Mouse (Mus musculus): ENCODE results near the gene Gm21969. TPM values are rescaled to one million over a fixed set of nuclear protein-coding genes. Genes with fewer than 3 reads are reported as not detected.

Gm21969 gene
- polyA plus RNA-seq, 1 experiment from 2014 or later: not detected

GRCm38 (mm10) chr4:139698602-139699001, 95.6 kb downstream of the Gm21969 start:
- H3K36me3 ChIP-seq (ENCODE audit: control insufficient read depth, insufficient read depth, low read length): no peaks in the 10 kb centered on the region
- H3K9ac ChIP-seq (ENCODE audit: low read length): no peak overlapping the region
- H3K27me3 ChIP-seq (replicated peaks; ENCODE audit: control insufficient read depth, insufficient read depth, low read length): 0 out of 2 replicates have a peak, but pooled peaks cover 3% of the 10 kb centered on the region
- no peak overlapping the region for H3K27ac ChIP-seq (ENCODE audit: low read depth)
- H3K4me1 ChIP-seq (replicated peaks; ENCODE audit: control insufficient read depth, insufficient read depth, low read length): no peaks in the 10 kb centered on the region; the same call in 1 of the 2 replicates
- WGBS: 43% methylated on average over 8 of the region's 8 CpGs
- no peak overlapping the region for H3K4me3 ChIP-seq (ENCODE audit: low read depth, low read length)
- ATAC-seq (replicated peaks; ENCODE audit: low FRiP score, low TSS enrichment, low read depth) (no peak), DNase-seq (ENCODE audit: low spot score) (no peak)
- H3K9me3 ChIP-seq (ENCODE audit: control insufficient read depth, low read length): no peaks in the 10 kb centered on the region
- no peak overlapping the region for H3K4me2 ChIP-seq (ENCODE audit: low read length)

GRCm38 (mm10) chr4:139702914-139703313, 99.9 kb downstream of the Gm21969 start:
- H3K36me3 ChIP-seq (ENCODE audit: control insufficient read depth, insufficient read depth, low read length): no peaks in the 10 kb centered on the region
- H3K9me3 ChIP-seq (ENCODE audit: control insufficient read depth, low read length): no peaks in the 10 kb centered on the region
- WGBS: 51% methylated on average over 4 of the region's 4 CpGs
- H3K4me2 ChIP-seq (ENCODE audit: low read length): no peak overlapping the region
- no peaks in the 10 kb centered on the region for H3K4me1 ChIP-seq (replicated peaks; ENCODE audit: control insufficient read depth, insufficient read depth, low read length)
- no peaks in the 10 kb centered on the region for H3K27me3 ChIP-seq (replicated peaks; ENCODE audit: control insufficient read depth, insufficient read depth, low read length)
- H3K9ac ChIP-seq (ENCODE audit: low read length): no peak overlapping the region
- DNase-seq (ENCODE audit: low spot score): no peak
- ATAC-seq (replicated peaks; ENCODE audit: low FRiP score, low TSS enrichment, low read depth): no peak
- no peak overlapping the region for H3K27ac ChIP-seq (ENCODE audit: low read depth)
- H3K4me3 ChIP-seq (ENCODE audit: low read depth, low read length): no peak overlapping the region

- 81% methylated on average over 11 of the region's 11 CpGs for WGBS
- Histone ChIP-seq H3K27ac (ENCODE audit: low read depth) (no peak overlapping the region), H3K9ac (ENCODE audit: low read length) (no peak overlapping the region), H3K27me3 (replicated peaks; ENCODE audit: control insufficient read depth, insufficient read depth, low read length) (no peaks in the 10 kb centered on the region), H3K4me1 (replicated peaks; ENCODE audit: control insufficient read depth, insufficient read depth, low read length) (no peaks in the 10 kb centered on the region), H3K9me3 (ENCODE audit: control insufficient read depth, low read length) (no peaks in the 10 kb centered on the region), H3K4me3 (ENCODE audit: low read depth, low read length) (no peak overlapping the region), H3K36me3 (ENCODE audit: control insufficient read depth, insufficient read depth, low read length) (no peaks in the 10 kb centered on the region), H3K4me2 (ENCODE audit: low read length) (no peak overlapping the region)
- no peak for ATAC-seq (replicated peaks; ENCODE audit: low FRiP score, low TSS enrichment, low read depth)
- no peak for DNase-seq (ENCODE audit: low spot score)
These were observed 100.5 kb downstream of the Gm21969 start for GRCm38 (mm10) chr4:139703468-139703867.

- Histone ChIP-seq H3K4me1 (replicated peaks; ENCODE audit: control insufficient read depth, insufficient read depth, low read length) (no peaks in the 10 kb centered on the region), H3K36me3 (ENCODE audit: control insufficient read depth, insufficient read depth, low read length) (no peaks in the 10 kb centered on the region), H3K4me2 (ENCODE audit: low read length) (no peak overlapping the region), H3K9ac (ENCODE audit: low read length) (no peak overlapping the region), H3K27ac (ENCODE audit: low read depth) (no peak overlapping the region), H3K9me3 (ENCODE audit: control insufficient read depth, low read length) (no peaks in the 10 kb centered on the region), H3K4me3 (ENCODE audit: low read depth, low read length) (no peak overlapping the region), H3K27me3 (replicated peaks; ENCODE audit: control insufficient read depth, insufficient read depth, low read length) (no peaks in the 10 kb centered on the region)
- no peak for ATAC-seq (replicated peaks; ENCODE audit: low FRiP score, low TSS enrichment, low read depth)
- no peak for DNase-seq (ENCODE audit: low spot score)
- WGBS: 85% methylated on average over 5 of the region's 5 CpGs
These were observed 103.0 kb downstream of the Gm21969 start for GRCm38 (mm10) chr4:139705986-139706385.

GRCm38 (mm10) chr4:139710467-139711334, 107.7 kb downstream of the Gm21969 start:
- H3K9ac ChIP-seq (ENCODE audit: low read length): no peak overlapping the region
- no peak overlapping the region for H3K4me2 ChIP-seq (ENCODE audit: low read length)
- no peaks in the 10 kb centered on the region for H3K36me3 ChIP-seq (ENCODE audit: control insufficient read depth, insufficient read depth, low read length)
- H3K27me3 ChIP-seq (replicated peaks; ENCODE audit: control insufficient read depth, insufficient read depth, low read length): no peaks in the 10 kb centered on the region
- whole genome bisulfite sequencing: 48% methylated on average over 25 of the region's 25 CpGs
- H3K27ac ChIP-seq (ENCODE audit: low read depth): no peak overlapping the region
- no peak overlapping the region for H3K4me3 ChIP-seq (ENCODE audit: low read depth, low read length)
- no peaks in the 10 kb centered on the region for H3K4me1 ChIP-seq (replicated peaks; ENCODE audit: control insufficient read depth, insufficient read depth, low read length)
- H3K9me3 ChIP-seq (ENCODE audit: control insufficient read depth, low read length): no peaks in the 10 kb centered on the region
- DNase-seq (ENCODE audit: low spot score) (no peak), ATAC-seq (replicated peaks; ENCODE audit: low FRiP score, low TSS enrichment, low read depth) (no peak)

Small RNAs within 50 kb of the gene (microRNA-seq; reads per million reads assigned to microRNA genes)
- gene Gm25571: not detected
- gene Mir7020: not detected

Other genes starting within 250 kb of the Gm21969 start
- 5.1 and 5.2 TPM in 2 replicates for gene Iffo2, start 72.6 kb upstream of the Gm21969 start, polyA plus RNA-seq (2014; fragmentation: Nextera tagmentation; extraction: Ambion mirVana)
- 10.1 and 11.0 TPM in 2 replicates for gene Aldh4a1, start 19.7 kb downstream of the Gm21969 start, polyA plus RNA-seq (2014; fragmentation: Nextera tagmentation; extraction: Ambion mirVana)
- gene Tas1r2, start 50.4 kb downstream of the Gm21969 start, polyA plus RNA-seq (2014; fragmentation: Nextera tagmentation; extraction: Ambion mirVana): not detected in 2 replicates
- not detected in 2 replicates for gene Pax7, start 230.3 kb downstream of the Gm21969 start, polyA plus RNA-seq (2014; fragmentation: Nextera tagmentation; extraction: Ambion mirVana)